Mouse (Mus musculus): ENCODE results near the gene Stam2.

- TF ChIP-seq GATA1 (IDR thresholded peaks at IDR 0.05; ENCODE audit: low read length) (no peak), TAL1 (IDR thresholded peaks at IDR 0.05; ENCODE audit: low read length) (no peak)
These were observed 73.6 kb downstream of the Stam2 start for GRCm38 (mm10) chr2:52668480-52668879.

All from erythroblast, embryonic 14.5 days (primary cell).